Mouse (Mus musculus): ENCODE data around the gene Med17.
"Not testable (repeated sequence)": the region's sequence is repeated elsewhere in the genome, so short reads cannot be mapped to it uniquely, and the experiment has no call there.

Gene Med17

GRCm38 (mm10) chr9:15279649-15280490 lies at the start of gene Med17:
TSS of gene Med17 (minus strand) at chr9:15279931.
- peak; percentile 95 for DNase-seq

GRCm38 (mm10) chr9:15318170-15318742 lies 38.5 kb upstream of the Med17 start:
- DNase-seq: no peak

GRCm38 (mm10) chr9:15317223-15318169 lies 37.8 kb upstream of the Med17 start:
- no peak for DNase-seq

- DNase-seq: not testable (repeated sequence)
These were observed 36.6 kb upstream of the Med17 start for GRCm38 (mm10) chr9:15316296-15316695.

GRCm38 (mm10) chr9:15314619-15315018 lies 34.9 kb upstream of the Med17 start:
- DNase-seq: no peak

GRCm38 (mm10) chr9:15313633-15314032 lies 33.9 kb upstream of the Med17 start:
- DNase-seq: no peak

- no peak for DNase-seq
These were observed 32.5 kb upstream of the Med17 start for GRCm38 (mm10) chr9:15312054-15312735.

- no peak for DNase-seq
These were observed 30.4 kb upstream of the Med17 start for GRCm38 (mm10) chr9:15310179-15310578.

- no peak for DNase-seq
These were observed 29.7 kb upstream of the Med17 start for GRCm38 (mm10) chr9:15309425-15309824.

- no peak for DNase-seq
These were observed 28.5 kb upstream of the Med17 start for GRCm38 (mm10) chr9:15308254-15308653.

- DNase-seq: no peak
These were observed 27.5 kb upstream of the Med17 start for GRCm38 (mm10) chr9:15307257-15307656.

- no peak for DNase-seq
These were observed 26.8 kb upstream of the Med17 start, which contains the start of gene 4931406C07Rik for GRCm38 (mm10) chr9:15306398-15307119. TSS of gene 4931406C07Rik (minus strand) at chr9:15306448.

GRCm38 (mm10) chr9:15305503-15306397 lies 26.0 kb upstream of the Med17 start, which contains the start of gene Taf1d:
TSS of gene Taf1d (plus strand) at chr9:15306214.
- DNase-seq: peak; percentile 97

- no peak for DNase-seq
These were observed 23.1 kb upstream of the Med17 start for GRCm38 (mm10) chr9:15302881-15303280.

GRCm38 (mm10) chr9:15302006-15302405 lies 22.3 kb upstream of the Med17 start:
- not testable (repeated sequence) for DNase-seq

GRCm38 (mm10) chr9:15301399-15301798 lies 21.7 kb upstream of the Med17 start:
- DNase-seq: peak; percentile 16

GRCm38 (mm10) chr9:15300056-15300455 lies 20.3 kb upstream of the Med17 start:
- DNase-seq: no peak

- no peak for DNase-seq
These were observed 18.7 kb upstream of the Med17 start for GRCm38 (mm10) chr9:15298451-15298850.

GRCm38 (mm10) chr9:15297112-15297511 lies 17.4 kb upstream of the Med17 start:
- no peak for DNase-seq

- DNase-seq: peak; percentile 58
These were observed 9.5 kb upstream of the Med17 start for GRCm38 (mm10) chr9:15289251-15289650.

GRCm38 (mm10) chr9:15288402-15288801 lies 8.7 kb upstream of the Med17 start:
- DNase-seq: no peak

Measured in liver (tissue).